Mouse (Mus musculus): Measurements from ENCODE around the gene Gm7137. TPM values are rescaled to one million over a fixed set of nuclear protein-coding genes. Genes with fewer than 3 reads are reported as not detected.

Gm7137 gene
- polyA plus RNA-seq, 1 experiment, result not detected

DNA sequence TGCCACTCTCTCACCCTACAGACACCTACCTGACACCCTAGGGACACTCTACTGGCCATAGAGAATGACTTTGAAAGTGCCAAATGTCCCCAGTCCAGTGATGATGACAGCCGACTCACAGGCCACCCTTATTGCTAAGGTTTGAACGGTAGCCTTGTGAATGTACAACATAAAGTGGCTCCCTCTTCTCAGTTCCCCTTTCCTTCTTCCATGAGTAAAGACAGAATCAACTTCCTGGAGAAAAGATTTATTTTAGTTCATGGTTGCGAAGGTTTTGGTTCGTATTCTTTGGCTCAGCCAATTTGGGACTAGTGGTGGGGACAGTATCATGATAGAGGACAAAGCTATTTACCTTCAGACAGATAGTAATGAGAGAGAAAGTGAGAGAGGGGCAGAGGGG, 49.1 kb downstream of the Gm7137 start:
- no peak overlapping the region for H3K4me3 ChIP-seq (ENCODE audit: low read depth, low read length)
- H3K9ac ChIP-seq (ENCODE audit: low read depth, poor library complexity, severe bottlenecking), result no peak overlapping the region
- no peaks in the 10 kb centered on the region for H3K36me3 ChIP-seq (ENCODE audit: control insufficient read depth, insufficient read depth, low read length, poor library complexity, severe bottlenecking)
- TF ChIP-seq POLR2A (IDR thresholded peaks at IDR 0.05; ENCODE audit: insufficient read depth, low read length) (no peak), EP300 (IDR thresholded peaks at IDR 0.05; ENCODE audit: insufficient read depth, low read depth, low read length) (no peak), CTCF (IDR thresholded peaks at IDR 0.05; ENCODE audit: low read depth, low read length) (no peak)
- no peaks in the 10 kb centered on the region for H3K9me3 ChIP-seq (replicated peaks; ENCODE audit: control insufficient read depth, insufficient read depth, low read length, poor library complexity, severe bottlenecking)
- no peaks in the 10 kb centered on the region for H3K27me3 ChIP-seq (ENCODE audit: control insufficient read depth, insufficient read depth, low read length, poor library complexity, severe bottlenecking)
- H3K4me1 ChIP-seq (ENCODE audit: control insufficient read depth, insufficient read depth, low read length), result no peaks in the 10 kb centered on the region
- no peak overlapping the region for H3K27ac ChIP-seq (ENCODE audit: insufficient read depth, low read length)

Other genes starting within 250 kb of the Gm7137 start
- gene Pttg1ip, start 206.5 kb downstream of the Gm7137 start, polyA plus RNA-seq (2011; ENCODE audit: insufficient read depth, insufficient read length, low read depth, missing spikeins), result 83.2 and 89.6 TPM in 2 replicates
- 218 and 242 TPM in 2 replicates for gene Sumo3, start 182.1 kb downstream of the Gm7137 start, polyA plus RNA-seq (2011; ENCODE audit: insufficient read depth, insufficient read length, low read depth, missing spikeins)
- gene Gm49325, start 182.0 kb downstream of the Gm7137 start, polyA plus RNA-seq (2011; ENCODE audit: insufficient read depth, insufficient read length, low read depth, missing spikeins), result 50.7 and 57.6 TPM in 2 replicates
- gene Ube2g2, start 165.9 kb downstream of the Gm7137 start, polyA plus RNA-seq (2011; ENCODE audit: insufficient read depth, insufficient read length, low read depth, missing spikeins), result 40.2 and 43.2 TPM in 2 replicates
- gene Tspear, start 101.6 kb downstream of the Gm7137 start, polyA plus RNA-seq (2011; ENCODE audit: insufficient read depth, insufficient read length, low read depth, missing spikeins), result 0.91 and 1.2 TPM in 2 replicates
- gene Gm19402, start 97.4 kb downstream of the Gm7137 start, polyA plus RNA-seq (2011; ENCODE audit: insufficient read depth, insufficient read length, low read depth, missing spikeins), result not detected in 2 replicates
- not detected in 2 replicates for gene Gm9508, start 91.0 kb downstream of the Gm7137 start, polyA plus RNA-seq (2011; ENCODE audit: insufficient read depth, insufficient read length, low read depth, missing spikeins)
- not detected in 2 replicates for gene Gm10272, start 81.6 kb downstream of the Gm7137 start, polyA plus RNA-seq (2011; ENCODE audit: insufficient read depth, insufficient read length, low read depth, missing spikeins)
- not detected in 2 replicates for gene Gm10024, start 76.7 kb downstream of the Gm7137 start, polyA plus RNA-seq (2011; ENCODE audit: insufficient read depth, insufficient read length, low read depth, missing spikeins)
- gene Gm10142, start 72.4 kb downstream of the Gm7137 start, polyA plus RNA-seq (2011; ENCODE audit: insufficient read depth, insufficient read length, low read depth, missing spikeins), result not detected in 2 replicates
- gene Krtap12-1, start 67.6 kb downstream of the Gm7137 start, polyA plus RNA-seq (2011; ENCODE audit: insufficient read depth, insufficient read length, low read depth, missing spikeins), result not detected in 2 replicates
- not detected in 2 replicates for gene Gm10100, start 61.7 kb downstream of the Gm7137 start, polyA plus RNA-seq (2011; ENCODE audit: insufficient read depth, insufficient read length, low read depth, missing spikeins)
- not detected in 2 replicates for gene Gm18596, start 45.6 kb downstream of the Gm7137 start, polyA plus RNA-seq (2011; ENCODE audit: insufficient read depth, insufficient read length, low read depth, missing spikeins)
- not detected in 2 replicates for gene Gm9736, start 36.8 kb downstream of the Gm7137 start, polyA plus RNA-seq (2011; ENCODE audit: insufficient read depth, insufficient read length, low read depth, missing spikeins)
- not detected in 2 replicates for gene Gm3233, start 28.5 kb downstream of the Gm7137 start, polyA plus RNA-seq (2011; ENCODE audit: insufficient read depth, insufficient read length, low read depth, missing spikeins)
- gene Gm3238, start 16.9 kb downstream of the Gm7137 start, polyA plus RNA-seq (2011; ENCODE audit: insufficient read depth, insufficient read length, low read depth, missing spikeins), result not detected in 2 replicates
- gene Gm7138, start 11.3 kb downstream of the Gm7137 start, polyA plus RNA-seq (2011; ENCODE audit: insufficient read depth, insufficient read length, low read depth, missing spikeins), result not detected in 2 replicates
- gene Gm3250, start 5.7 kb downstream of the Gm7137 start, polyA plus RNA-seq (2011; ENCODE audit: insufficient read depth, insufficient read length, low read depth, missing spikeins), result not detected in 2 replicates
- not detected in 2 replicates for gene Gm9639, start 6.9 kb upstream of the Gm7137 start, polyA plus RNA-seq (2011; ENCODE audit: insufficient read depth, insufficient read length, low read depth, missing spikeins)
- gene Gm19668, start 10.9 kb upstream of the Gm7137 start, polyA plus RNA-seq (2011; ENCODE audit: insufficient read depth, insufficient read length, low read depth, missing spikeins), result not detected in 2 replicates
- not detected in 2 replicates for gene Gm9507, start 23.6 kb upstream of the Gm7137 start, polyA plus RNA-seq (2011; ENCODE audit: insufficient read depth, insufficient read length, low read depth, missing spikeins)
- gene Gm2696, start 26.5 kb upstream of the Gm7137 start, polyA plus RNA-seq (2011; ENCODE audit: insufficient read depth, insufficient read length, low read depth, missing spikeins), result not detected in 2 replicates
- gene Krtap10-4, start 38.9 kb upstream of the Gm7137 start, polyA plus RNA-seq (2011; ENCODE audit: insufficient read depth, insufficient read length, low read depth, missing spikeins), result not detected in 2 replicates
- gene Krtap10-10, start 47.7 kb upstream of the Gm7137 start, polyA plus RNA-seq (2011; ENCODE audit: insufficient read depth, insufficient read length, low read depth, missing spikeins), result not detected in 2 replicates
- not detected in 2 replicates for gene Gm36176, start 58.6 kb upstream of the Gm7137 start, polyA plus RNA-seq (2011; ENCODE audit: insufficient read depth, insufficient read length, low read depth, missing spikeins)
- gene Gm10318, start 64.7 kb upstream of the Gm7137 start, polyA plus RNA-seq (2011; ENCODE audit: insufficient read depth, insufficient read length, low read depth, missing spikeins), result not detected in 2 replicates
- not detected in 2 replicates for gene Gm3285, start 73.8 kb upstream of the Gm7137 start, polyA plus RNA-seq (2011; ENCODE audit: insufficient read depth, insufficient read length, low read depth, missing spikeins)
- 5.6 and 6.3 TPM in 2 replicates for gene Lrrc3, start 114.3 kb upstream of the Gm7137 start, polyA plus RNA-seq (2011; ENCODE audit: insufficient read depth, insufficient read length, low read depth, missing spikeins)
- 0.07 TPM in 1 of 2 replicates, not detected in the other for gene Trpm2, start 182.4 kb upstream of the Gm7137 start, polyA plus RNA-seq (2011; ENCODE audit: insufficient read depth, insufficient read length, low read depth, missing spikeins)
- gene 1810043G02Rik, start 190.3 kb upstream of the Gm7137 start, polyA plus RNA-seq (2011; ENCODE audit: insufficient read depth, insufficient read length, low read depth, missing spikeins), result 4.2 and 4.7 TPM in 2 replicates
- 100 and 102 TPM in 2 replicates for gene Pfkl, start 221.9 kb upstream of the Gm7137 start, polyA plus RNA-seq (2011; ENCODE audit: insufficient read depth, insufficient read length, low read depth, missing spikeins)